Mouse (Mus musculus): ENCODE data around the gene Twsg1.
"Not testable (repeated sequence)": the region's sequence is repeated elsewhere in the genome, so short reads cannot be mapped to it uniquely, and the experiment has no call there.

Twsg1 gene

GRCm38 (mm10) chr17:65950622-65951404, at the start of gene Twsg1:
Twsg1 (minus strand) TSS chr17:65951226.
- peak; percentile 92 to 93 for DNase-seq (ENCODE audit: low spot score in 2 of 2)

GRCm38 (mm10) chr17:65988151-65988820, 37.3 kb upstream of the Twsg1 start:
- DNase-seq (ENCODE audit: low spot score in 2 of 2) = no peak

- not testable (repeated sequence) for DNase-seq (ENCODE audit: low spot score in 2 of 2)
These were observed 25.7 kb upstream of the Twsg1 start for GRCm38 (mm10) chr17:65976720-65977119.

GRCm38 (mm10) chr17:65967751-65968150, 16.7 kb upstream of the Twsg1 start:
- no peak for DNase-seq (ENCODE audit: low spot score in 2 of 2)

- DNase-seq (ENCODE audit: low spot score in 2 of 2) = no peak
These were observed 11.2 kb upstream of the Twsg1 start for GRCm38 (mm10) chr17:65962263-65962662.

GRCm38 (mm10) chr17:65961606-65962136, 10.6 kb upstream of the Twsg1 start:
- DNase-seq (ENCODE audit: low spot score in 2 of 2) = no peak

- no peak for DNase-seq (ENCODE audit: low spot score in 2 of 2)
These were observed 8.0 kb upstream of the Twsg1 start for GRCm38 (mm10) chr17:65959011-65959410.

- DNase-seq (ENCODE audit: low spot score in 2 of 2) = no peak
These were observed 7.3 kb upstream of the Twsg1 start for GRCm38 (mm10) chr17:65958366-65958765.

GRCm38 (mm10) chr17:65957782-65958325, 6.8 kb upstream of the Twsg1 start:
- DNase-seq (ENCODE audit: low spot score in 2 of 2) = no peak

- DNase-seq (ENCODE audit: low spot score in 2 of 2) = no peak
These were observed 6.2 kb upstream of the Twsg1 start for GRCm38 (mm10) chr17:65956993-65957781.

GRCm38 (mm10) chr17:65956140-65956539, 5.1 kb upstream of the Twsg1 start:
- DNase-seq (ENCODE audit: low spot score in 2 of 2) = no peak

GRCm38 (mm10) chr17:65953959-65954358, 2.9 kb upstream of the Twsg1 start:
- DNase-seq (ENCODE audit: low spot score in 2 of 2) = no peak

- no peak for DNase-seq (ENCODE audit: low spot score in 2 of 2)
These were observed 1.1 kb upstream of the Twsg1 start for GRCm38 (mm10) chr17:65952083-65952482.

GRCm38 (mm10) chr17:65950183-65950582, 843 bp downstream of the Twsg1 start:
- DNase-seq (ENCODE audit: low spot score in 2 of 2) = no peak

GRCm38 (mm10) chr17:65947307-65947706, 3.7 kb downstream of the Twsg1 start:
- no peak for DNase-seq (ENCODE audit: low spot score in 2 of 2)

GRCm38 (mm10) chr17:65945420-65945819, 5.6 kb downstream of the Twsg1 start:
- no peak for DNase-seq (ENCODE audit: low spot score in 2 of 2)

- DNase-seq (ENCODE audit: low spot score in 2 of 2) = no peak
These were observed 8.6 kb downstream of the Twsg1 start for GRCm38 (mm10) chr17:65942394-65942793.

- no peak for DNase-seq (ENCODE audit: low spot score in 2 of 2)
These were observed 9.8 kb downstream of the Twsg1 start for GRCm38 (mm10) chr17:65941275-65941674.

- DNase-seq (ENCODE audit: low spot score in 2 of 2) = no peak
These were observed 10.8 kb downstream of the Twsg1 start for GRCm38 (mm10) chr17:65940221-65940620.

- DNase-seq (ENCODE audit: low spot score in 2 of 2) = no peak
These were observed 11.4 kb downstream of the Twsg1 start for GRCm38 (mm10) chr17:65939461-65940192.

GRCm38 (mm10) chr17:65937671-65938070, 13.4 kb downstream of the Twsg1 start:
- DNase-seq (ENCODE audit: low spot score in 2 of 2) = no peak
